Mouse (Mus musculus): ENCODE results near the gene Greb1.

DNA sequence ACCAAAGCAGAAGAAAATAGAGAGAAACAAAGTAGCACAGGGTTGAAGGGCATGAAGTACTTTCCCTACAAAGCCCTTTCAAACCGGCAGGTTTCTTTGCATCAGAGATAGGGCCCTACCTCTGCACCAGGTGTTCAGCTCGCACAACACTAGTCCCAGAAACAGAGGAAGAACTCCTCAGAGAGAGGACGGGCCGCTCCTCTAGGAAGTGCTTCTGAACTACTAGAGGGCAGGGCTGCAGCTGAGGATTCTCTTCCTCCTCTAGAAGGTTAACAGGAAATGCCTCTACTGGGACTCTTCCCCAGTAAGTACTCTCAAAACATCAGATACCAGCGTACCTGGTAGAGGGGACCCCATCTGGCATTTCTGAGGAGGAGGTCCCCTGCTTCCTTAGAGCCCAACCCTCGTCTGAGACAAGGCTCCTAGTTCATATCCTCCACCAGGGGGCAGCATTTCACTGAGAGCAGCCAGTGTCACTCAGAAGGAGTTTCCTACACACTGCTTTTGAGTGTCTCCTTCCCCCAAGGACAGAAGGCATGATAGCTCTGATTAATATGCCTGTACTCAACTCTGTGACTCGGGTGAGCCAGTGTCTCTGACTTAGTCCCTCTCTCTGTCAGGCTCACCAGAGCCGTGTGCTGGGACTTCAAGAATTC lies 81.9 kb downstream of the Greb1 start:
- peak; percentile 90 for TF ChIP-seq CTCF (conservative IDR thresholded peaks at IDR 0.05; ENCODE audit: insufficient read depth, insufficient read length, low read depth, low read length)
- no peak for TF ChIP-seq POLR2A (IDR thresholded peaks at IDR 0.05; ENCODE audit: low read depth, low read length)

Data from kidney, adult 2 months (tissue).